Mouse (Mus musculus) liver, embryonic 12.5 days (tissue): ENCODE data around the gene Gse1. TPM values are rescaled to one million over a fixed set of nuclear protein-coding genes. Genes with fewer than 3 reads are reported as not detected.

Experiments
- ATAC-seq: fragments of 200-750 bp; cut with Nextera tagmentation; 2 replicates; pipeline ENCODE4 v1.8.0; 2017; ENCODE audit warnings: moderate number of reproducible peaks, mild to moderate bottlenecking, moderate library complexity
- H3K27ac ChIP-seq: fragments of 300-500 bp; sonication (generic); 2 replicates; pipeline ENCODE4 v1.5.1; 2016; ENCODE audit warnings: mild to moderate bottlenecking
- H3K27me3 ChIP-seq: fragments of 300-500 bp; sonication (generic); replicated peaks from 2 replicates; pipeline ENCODE4 v1.6.1; 2016; ENCODE audit warnings: mild to moderate bottlenecking, moderate library complexity
- H3K36me3 ChIP-seq: fragments of 300-500 bp; sonication (generic); 2 replicates; pipeline ENCODE4 v1.6.1; 2016; ENCODE audit warnings: mild to moderate bottlenecking, moderate library complexity
- H3K4me1 ChIP-seq: fragments of 300-500 bp; sonication (generic); 2 replicates; pipeline ENCODE4 v1.6.1; 2016
- H3K4me2 ChIP-seq: fragments of 300-500 bp; sonication (generic); 2 replicates; pipeline ENCODE4 v1.6.1; 2016; ENCODE audit warnings: mild to moderate bottlenecking, moderate library complexity
- H3K4me3 ChIP-seq: fragments of 300-500 bp; sonication (generic); 2 replicates; pipeline ENCODE4 v1.5.1; 2016; ENCODE audit warnings: mild to moderate bottlenecking, moderate library complexity
- H3K9ac ChIP-seq: fragments of 300-500 bp; sonication (generic); 2 replicates; pipeline ENCODE4 v1.6.1; 2016; ENCODE audit warnings: mild to moderate bottlenecking, moderate library complexity
- H3K9me3 ChIP-seq: fragments of 300-500 bp; sonication (generic); replicated peaks from 2 replicates; pipeline ENCODE4 v1.6.1; 2016; ENCODE audit warnings: mild to moderate bottlenecking, moderate library complexity
- WGBS: fragments of 180-500 bp; shearing (Covaris S2); methylation state at CpG from one replicate; pipeline ENCODE4 v1.1.7; 2016; ENCODE audit not compliant: insufficient replicate concordance; 5-methylcytosine and 5-hydroxymethylcytosine counted together
- polyA plus RNA-seq: library from polyadenylated mRNA; unstranded; fragments of >200 nt; fragmentation: Nextera tagmentation; extraction: Ambion mirVana; gene quantifications from 2 replicates; pipeline ENCODE4 v1.2.1, GENCODE M21; 2016

Gse1 gene
- polyA plus RNA-seq, 1 experiment from 2014 or later: 15.9 TPM

- Histone ChIP-seq H3K4me1 (peaks cover 45% of the 10 kb centered on the region), H3K9me3 (no peaks in the 10 kb centered on the region), H3K36me3 (peaks cover 35% of the 10 kb centered on the region), H3K4me3 (peak within 1 kb of the TSS; percentile 79), H3K9ac (peak within 1 kb of the TSS; percentile 89), H3K27me3 (no peaks in the 10 kb centered on the region), H3K27ac (peak within 1 kb of the TSS; percentile 81), H3K4me2 (peak within 1 kb of the TSS; percentile 97)
- ATAC-seq: peak; percentile 97
- under 1% methylated on average over 67 of the region's 67 CpGs for WGBS
Observed at GRCm38 (mm10) chr8:120588908-120589771, 360.9 kb downstream of the Gse1 start, which contains the start of gene Gins2. TSS of gene Gins2 (minus strand) at chr8:120589304.

GRCm38 (mm10) chr8:120589921-120590320 lies 361.7 kb downstream of the Gse1 start:
- Histone ChIP-seq H3K27me3 (no peaks in the 10 kb centered on the region), H3K9ac (peak overlapping the region; percentile 71), H3K9me3 (peaks cover 4% of the 10 kb centered on the region), H3K4me1 (peaks cover 45% of the 10 kb centered on the region), H3K4me2 (peak overlapping the region; percentile 97), H3K4me3 (peak overlapping the region; percentile 79), H3K36me3 (peaks cover 27% of the 10 kb centered on the region), H3K27ac (peak overlapping the region; percentile 62)
- no peak for ATAC-seq
- 41% methylated on average over 2 of the region's 2 CpGs for WGBS

GRCm38 (mm10) chr8:120591587-120592292 lies 363.5 kb downstream of the Gse1 start:
- no peak overlapping the region; the same call in 1 of the 2 replicates for H3K27ac ChIP-seq
- WGBS: 66% methylated on average over 10 of the region's 10 CpGs
- H3K4me1 ChIP-seq: peaks cover 42% of the 10 kb centered on the region
- H3K36me3 ChIP-seq: peaks cover 10% of the 10 kb centered on the region
- H3K9me3 ChIP-seq: peaks cover 4% of the 10 kb centered on the region
- no peak overlapping the region for H3K9ac ChIP-seq
- H3K4me3 ChIP-seq: no peak overlapping the region
- ATAC-seq: no peak
- H3K27me3 ChIP-seq: no peaks in the 10 kb centered on the region
- 0 out of 2 replicates have a peak overlapping the region, but pooled peaks have one; percentile 12 for H3K4me2 ChIP-seq

GRCm38 (mm10) chr8:120594571-120594970 lies 366.3 kb downstream of the Gse1 start:
- Histone ChIP-seq H3K4me3 (no peak overlapping the region), H3K9ac (no peak overlapping the region), H3K27me3 (peaks cover 10% of the 10 kb centered on the region), H3K36me3 (no peaks in the 10 kb centered on the region), H3K27ac (no peak overlapping the region), H3K9me3 (peaks cover 4% of the 10 kb centered on the region), H3K4me1 (peaks cover 34% of the 10 kb centered on the region), H3K4me2 (no peak overlapping the region)
- WGBS: 82% methylated on average over 5 of the region's 5 CpGs
- ATAC-seq: no peak

GRCm38 (mm10) chr8:120595963-120596362 lies 367.7 kb downstream of the Gse1 start:
- H3K27ac ChIP-seq: no peak overlapping the region
- H3K4me3 ChIP-seq: no peak overlapping the region
- peak; percentile 51; the same call in 1 of the 2 replicates for ATAC-seq
- peaks cover 26% of the 10 kb centered on the region for H3K4me1 ChIP-seq
- WGBS: 10% methylated on average over 5 of the region's 5 CpGs
- H3K9ac ChIP-seq: no peak overlapping the region
- peaks cover 6% of the 10 kb centered on the region for H3K9me3 ChIP-seq
- no peak overlapping the region for H3K4me2 ChIP-seq
- H3K36me3 ChIP-seq: no peaks in the 10 kb centered on the region
- H3K27me3 ChIP-seq: peaks cover 10% of the 10 kb centered on the region

- Histone ChIP-seq H3K4me2 (peak overlapping the region; percentile 40), H3K9ac (no peak overlapping the region), H3K9me3 (peaks cover 7% of the 10 kb centered on the region), H3K36me3 (no peaks in the 10 kb centered on the region), H3K4me1 (peaks cover 14% of the 10 kb centered on the region), H3K27me3 (peaks cover 16% of the 10 kb centered on the region), H3K27ac (no peak overlapping the region), H3K4me3 (no peak overlapping the region)
- 54% methylated on average over 24 of the region's 24 CpGs for WGBS
- ATAC-seq: no peak
Observed at GRCm38 (mm10) chr8:120598579-120598978, 370.3 kb downstream of the Gse1 start.

- peaks cover 5% of the 10 kb centered on the region for H3K9me3 ChIP-seq
- peaks cover 14% of the 10 kb centered on the region for H3K4me1 ChIP-seq
- H3K9ac ChIP-seq: no peak overlapping the region
- H3K4me2 ChIP-seq: no peak overlapping the region
- WGBS: 33% methylated on average over 7 of the region's 7 CpGs
- ATAC-seq: no peak
- no peak overlapping the region for H3K27ac ChIP-seq
- no peaks in the 10 kb centered on the region for H3K36me3 ChIP-seq
- peaks cover 16% of the 10 kb centered on the region for H3K27me3 ChIP-seq
- H3K4me3 ChIP-seq: no peak overlapping the region
Observed at GRCm38 (mm10) chr8:120599504-120599903, 371.2 kb downstream of the Gse1 start.

GRCm38 (mm10) chr8:120602672-120603071 lies 374.4 kb downstream of the Gse1 start:
- Histone ChIP-seq H3K9ac (no peak overlapping the region), H3K9me3 (peaks cover 3% of the 10 kb centered on the region; the same call in 1 of the 2 replicates), H3K36me3 (no peaks in the 10 kb centered on the region), H3K4me3 (no peak overlapping the region), H3K27ac (no peak overlapping the region), H3K27me3 (peaks cover 15% of the 10 kb centered on the region), H3K4me2 (no peak overlapping the region), H3K4me1 (peaks cover 17% of the 10 kb centered on the region)
- no peak for ATAC-seq
- WGBS: 59% methylated on average over 6 of the region's 6 CpGs

GRCm38 (mm10) chr8:120607460-120607859 lies 379.2 kb downstream of the Gse1 start:
- peaks cover 22% of the 10 kb centered on the region; the same call in 1 of the 2 replicates for H3K27me3 ChIP-seq
- H3K27ac ChIP-seq: no peak overlapping the region
- 0 out of 2 replicates have a peak, but pooled peaks have one; percentile 23 for ATAC-seq
- WGBS: 77% methylated on average over 9 of the region's 9 CpGs
- no peak overlapping the region for H3K9ac ChIP-seq
- H3K9me3 ChIP-seq: no peaks in the 10 kb centered on the region
- H3K4me1 ChIP-seq: peaks cover 8% of the 10 kb centered on the region
- H3K4me2 ChIP-seq: peak overlapping the region; percentile 49
- no peaks in the 10 kb centered on the region for H3K36me3 ChIP-seq
- H3K4me3 ChIP-seq: 0 out of 2 replicates have a peak overlapping the region, but pooled peaks have one; percentile 6

- 6% methylated on average over 7 of the region's 7 CpGs for WGBS
- peaks cover 21% of the 10 kb centered on the region; the same call in 1 of the 2 replicates for H3K27me3 ChIP-seq
- H3K9ac ChIP-seq: no peak overlapping the region
- peaks cover 8% of the 10 kb centered on the region for H3K4me1 ChIP-seq
- no peak overlapping the region for H3K27ac ChIP-seq
- H3K36me3 ChIP-seq: no peaks in the 10 kb centered on the region
- H3K4me2 ChIP-seq: peak overlapping the region; percentile 49
- 0 out of 2 replicates have a peak, but pooled peaks have one; percentile 38 for ATAC-seq
- 0 out of 2 replicates have a peak overlapping the region, but pooled peaks have one; percentile 6 for H3K4me3 ChIP-seq
- no peaks in the 10 kb centered on the region for H3K9me3 ChIP-seq
Observed at GRCm38 (mm10) chr8:120607885-120608284, 379.6 kb downstream of the Gse1 start.

- H3K27ac ChIP-seq: no peak overlapping the region
- no peaks in the 10 kb centered on the region for H3K36me3 ChIP-seq
- no peak overlapping the region for H3K4me3 ChIP-seq
- peaks cover 8% of the 10 kb centered on the region for H3K4me1 ChIP-seq
- 75% methylated on average over 6 of the region's 6 CpGs for WGBS
- no peak for ATAC-seq
- no peak overlapping the region for H3K9ac ChIP-seq
- no peak overlapping the region for H3K4me2 ChIP-seq
- H3K9me3 ChIP-seq: no peaks in the 10 kb centered on the region
- H3K27me3 ChIP-seq: peaks cover 35% of the 10 kb centered on the region
Observed at GRCm38 (mm10) chr8:120610824-120611223, 382.6 kb downstream of the Gse1 start.

- H3K36me3 ChIP-seq: no peaks in the 10 kb centered on the region
- H3K4me2 ChIP-seq: no peak overlapping the region
- H3K27ac ChIP-seq: no peak overlapping the region
- no peak overlapping the region for H3K4me3 ChIP-seq
- H3K27me3 ChIP-seq: peaks cover 47% of the 10 kb centered on the region
- ATAC-seq: no peak
- no peak overlapping the region for H3K9ac ChIP-seq
- no peaks in the 10 kb centered on the region for H3K9me3 ChIP-seq
- WGBS: 68% methylated on average over 3 of the region's 3 CpGs
- H3K4me1 ChIP-seq: peaks cover 12% of the 10 kb centered on the region
Observed at GRCm38 (mm10) chr8:120614491-120614890, 386.2 kb downstream of the Gse1 start.
